Mouse (Mus musculus) MEL (cell line): ENCODE results near the gene Atg2a. TPM values are rescaled to one million over a fixed set of nuclear protein-coding genes. Genes with fewer than 3 reads are reported as not detected.

ENCODE experiments used
- DNase-seq: peaks from one replicate; pipeline ENCODE4 v3.0.0; 2011; ENCODE audit warnings: low read depth, low spot score
- H3K27ac ChIP-seq: 2 replicates; pipeline ENCODE4 v1.5.1; 2012; ENCODE audit warnings: low read depth, mild to moderate bottlenecking, control low read depth, low read length, moderate library complexity; ENCODE audit not compliant: control insufficient read depth
- H3K27me3 ChIP-seq, 2 experiments: fragments of 150-350 bp in 1 of 2; sonication (generic) in 1 of 2; 2 replicates each; pipeline ENCODE4 v1.6.1; 2012; ENCODE audit warnings: low read length in 2 of 2, mild to moderate bottlenecking in 2 of 2, improper control_type of control experiment in 1 of 2, moderate library complexity in 1 of 2; ENCODE audit not compliant: insufficient read depth in 2 of 2, control insufficient read depth in 1 of 2
- H3K36me3 ChIP-seq, 2 experiments: 2 replicates each; pipeline ENCODE4 v1.6.1; 2012 to 2014; ENCODE audit warnings: low read length in 2 of 2, improper control_type of control experiment in 1 of 2, inconsistent platforms in 1 of 2, mild to moderate bottlenecking in 1 of 2; ENCODE audit not compliant: insufficient read depth in 2 of 2, control insufficient read depth in 1 of 2
- H3K4me1 ChIP-seq, 2 experiments: fragments of 150-350 bp in 1 of 2; sonication (generic) in 1 of 2; 2 replicates each; pipeline ENCODE4 v1.6.1; 2012; ENCODE audit warnings: low read length in 2 of 2, improper control_type of control experiment in 1 of 2, mild to moderate bottlenecking in 1 of 2; ENCODE audit not compliant: insufficient read depth in 2 of 2, control insufficient read depth in 1 of 2
- H3K4me3 ChIP-seq, 2 experiments: fragments of 150-350 bp in 1 of 2; sonication (generic) in 1 of 2; 2 replicates each; pipeline ENCODE4 v1.5.1; 2012; ENCODE audit warnings: low read depth in 2 of 2, low read length in 2 of 2, mild to moderate bottlenecking in 2 of 2, moderate library complexity in 2 of 2, control low read depth in 1 of 2, improper control_type of control experiment in 1 of 2; ENCODE audit not compliant: control insufficient read depth in 1 of 2, insufficient read depth in 1 of 2
- H3K79me2 ChIP-seq: 2 replicates; pipeline ENCODE4 v1.6.1; 2012; ENCODE audit warnings: mild to moderate bottlenecking, low read length, moderate library complexity; ENCODE audit not compliant: control insufficient read depth, poor library complexity, insufficient read depth
- H3K9ac ChIP-seq: 2 replicates; pipeline ENCODE4 v1.6.1; 2012; ENCODE audit warnings: low read depth, mild to moderate bottlenecking, control low read depth, low read length, moderate library complexity; ENCODE audit not compliant: control insufficient read depth, poor library complexity, severe bottlenecking
- H3K9me3 ChIP-seq: fragments of 150-350 bp; sonication (generic); replicated peaks from 2 replicates; pipeline ENCODE4 v1.6.1; 2012; ENCODE audit warnings: mild to moderate bottlenecking, low read length, improper control_type of control experiment, moderate library complexity; ENCODE audit not compliant: insufficient read depth
- CTCF ChIP-seq, 3 experiments: IDR thresholded peaks in 2 of 3; conservative IDR thresholded peaks in 1 of 3; 2 replicates each; pipeline ENCODE4 v1.5.1; 2011 to 2012; ENCODE audit warnings: low read length in 3 of 3, low read depth in 2 of 3, mild to moderate bottlenecking in 2 of 3, improper control_type of control experiment in 1 of 3, inconsistent platforms in 1 of 3, mixed read lengths in 1 of 3, moderate library complexity in 1 of 3; ENCODE audit not compliant: control insufficient read depth in 1 of 3, insufficient read depth in 1 of 3, poor library complexity in 1 of 3, severe bottlenecking in 1 of 3
- ELF1 ChIP-seq: IDR thresholded peaks from 2 replicates; pipeline ENCODE4 v1.6.1; 2014; ENCODE audit warnings: low read depth, mild to moderate bottlenecking, inconsistent platforms, low read length, improper control_type of control experiment, moderate library complexity
- EP300 ChIP-seq, 2 experiments: IDR thresholded peaks; 2 replicates each; pipeline ENCODE4 v1.6.1; 2011; ENCODE audit warnings: improper control_type of control experiment in 2 of 2, low read length in 2 of 2, low read depth in 1 of 2, mild to moderate bottlenecking in 1 of 2
- ETS1 ChIP-seq: IDR thresholded peaks from 2 replicates; pipeline ENCODE4 v1.6.1; 2012; ENCODE audit warnings: low read depth, mild to moderate bottlenecking, inconsistent platforms, low read length, improper control_type of control experiment, moderate library complexity
- GABPA ChIP-seq: IDR thresholded peaks from 2 replicates; pipeline ENCODE4 v1.6.1; 2012; ENCODE audit warnings: low read depth, mild to moderate bottlenecking, inconsistent platforms, low read length, improper control_type of control experiment, moderate library complexity
- HCFC1 ChIP-seq: IDR thresholded peaks from 2 replicates; pipeline ENCODE4 v1.6.1; 2012; ENCODE audit warnings: low read depth, mild to moderate bottlenecking, inconsistent platforms, low read length, improper control_type of control experiment, moderate library complexity
- JUND ChIP-seq: IDR thresholded peaks from 2 replicates; pipeline ENCODE4 v1.6.1; 2011; ENCODE audit warnings: low read depth, mild to moderate bottlenecking, improper control_type of control experiment, low read length
- KAT2A ChIP-seq: conservative IDR thresholded peaks from 2 replicates; pipeline ENCODE4 v1.6.1; 2012; ENCODE audit warnings: low read depth, low read length, improper control_type of control experiment, inconsistent platforms
- MEF2A ChIP-seq: IDR thresholded peaks from 2 replicates; pipeline ENCODE4 v1.6.1; 2014; ENCODE audit warnings: low read depth, mild to moderate bottlenecking, inconsistent platforms, low read length, improper control_type of control experiment; ENCODE audit not compliant: poor library complexity, insufficient replicate concordance, severe bottlenecking; ENCODE audit errors: extremely low read depth
- MYB ChIP-seq: IDR thresholded peaks from 2 replicates; pipeline ENCODE4 v1.6.1; 2011; ENCODE audit warnings: mild to moderate bottlenecking, low read depth, low read length, improper control_type of control experiment
- MYC ChIP-seq: IDR thresholded peaks from 2 replicates; pipeline ENCODE4 v1.6.1; 2011; ENCODE audit warnings: low read depth, mild to moderate bottlenecking, low read length, improper control_type of control experiment, moderate library complexity
- NELFE ChIP-seq: IDR thresholded peaks from 2 replicates; pipeline ENCODE4 v1.6.1; 2011; ENCODE audit warnings: low read depth, low read length, improper control_type of control experiment
- NRF1 ChIP-seq: IDR thresholded peaks from 2 replicates; pipeline ENCODE4 v1.6.1; 2014; ENCODE audit warnings: low read depth, mild to moderate bottlenecking, inconsistent platforms, low read length, improper control_type of control experiment, moderate library complexity; ENCODE audit not compliant: poor library complexity, insufficient read depth, severe bottlenecking
- POLR2A ChIP-seq, 2 experiments: IDR thresholded peaks; 2 replicates each; pipeline ENCODE4 v1.6.1; 2011 to 2012; ENCODE audit warnings: low read length in 2 of 2, mild to moderate bottlenecking in 2 of 2, control low read depth in 1 of 2, improper control_type of control experiment in 1 of 2, low read depth in 1 of 2, moderate library complexity in 1 of 2; ENCODE audit not compliant: control insufficient read depth in 1 of 2, insufficient read depth in 1 of 2, poor library complexity in 1 of 2
- POLR2AphosphoS2 ChIP-seq: IDR thresholded peaks from 2 replicates; pipeline ENCODE4 v1.6.1; 2011; ENCODE audit warnings: low read length, improper control_type of control experiment
- RCOR1 ChIP-seq: IDR thresholded peaks from 2 replicates; pipeline ENCODE4 v1.6.1; 2012; ENCODE audit warnings: low read depth, mild to moderate bottlenecking, inconsistent platforms, low read length, improper control_type of control experiment
- TBP ChIP-seq: IDR thresholded peaks from 2 replicates; pipeline ENCODE4 v1.8.0; 2011; ENCODE audit warnings: low read depth, low read length, improper control_type of control experiment
- UBTF ChIP-seq: IDR thresholded peaks from 2 replicates; pipeline ENCODE4 v1.6.1; 2012; ENCODE audit warnings: low read depth, mild to moderate bottlenecking, inconsistent platforms, low read length, improper control_type of control experiment, moderate library complexity, borderline replicate concordance; ENCODE audit not compliant: insufficient read depth
- ZC3H11A ChIP-seq: IDR thresholded peaks from 2 replicates; pipeline ENCODE4 v1.6.1; 2012; ENCODE audit warnings: low read depth, mild to moderate bottlenecking, inconsistent platforms, low read length, improper control_type of control experiment
- ZKSCAN1 ChIP-seq: IDR thresholded peaks from 2 replicates; pipeline ENCODE4 v1.6.1; 2012; ENCODE audit warnings: low read depth, mild to moderate bottlenecking, inconsistent platforms, low read length, improper control_type of control experiment, moderate library complexity
- ZMIZ1 ChIP-seq: IDR thresholded peaks from 2 replicates; pipeline ENCODE4 v1.6.1; 2012; ENCODE audit warnings: low read depth, mild to moderate bottlenecking, inconsistent platforms, low read length, improper control_type of control experiment, moderate library complexity
- polyA plus RNA-seq, 2 experiments: library from polyadenylated mRNA; stranded (reverse) in 1 of 2; unstranded in 1 of 2; fragments of >175 nt in 1 of 2; fragments of >200 nt in 1 of 2; gene quantifications; 2 replicates each; pipeline versions ENCODE4 v1.2.1 to v1.2.4; 2012; ENCODE audit warnings: low replicate concordance in 2 of 2, low read depth in 1 of 2; ENCODE audit not compliant: insufficient read length in 2 of 2, insufficient read depth in 1 of 2, missing spikeins in 1 of 2
- total RNA-seq: library from RNA; depleted of rRNA; stranded (reverse); fragments of 300-350 nt; gene quantifications from 2 replicates; pipeline ENCODE4 v1.2.3, GENCODE M21; 2012

Gene Atg2a
- total and polyA plus RNA-seq, 3 experiments: 7.9 to 21.7 TPM; not detected in 1

- Histone ChIP-seq H3K27ac (no peak overlapping the region), H3K36me3 (peaks cover 0 to 2% of the 10 kb centered on the region in 2 experiments; a peak in 2 of 4 replicates), H3K4me1 (peaks cover 0 to 7% of the 10 kb centered on the region in 2 experiments; a peak in 3 of 4 replicates), H3K9ac (no peak overlapping the region), H3K9me3 (no peaks in the 10 kb centered on the region), H3K79me2 (peaks cover 17% of the 10 kb centered on the region), H3K27me3 (no peaks in the 10 kb centered on the region), H3K4me3 (no peak overlapping the region)
- no peak for DNase-seq
- TF ChIP-seq EP300 (IDR thresholded peaks at IDR 0.05; ENCODE audit: low read depth in 1 of 2, low read length in 2 of 2): no peak
- TF ChIP-seq ZC3H11A: no peak
- no peak for TF ChIP-seq HCFC1
- TF ChIP-seq NRF1: no peak
- TF ChIP-seq KAT2A: no peak
- TF ChIP-seq TBP: no peak
- no peak for TF ChIP-seq MEF2A
- no peak for TF ChIP-seq RCOR1
Observed at GRCm38 (mm10) chr19:6272738-6273137, 31.3 kb downstream of the Atg2a start.

- DNase-seq: no peak
- Histone ChIP-seq H3K9ac (no peak overlapping the region), H3K9me3 (no peaks in the 10 kb centered on the region), H3K27ac (no peak overlapping the region), H3K4me1 (peaks cover 4 to 16% of the 10 kb centered on the region in 2 experiments), H3K27me3 (no peaks in the 10 kb centered on the region), H3K36me3 (peaks cover 0 to 8% of the 10 kb centered on the region in 2 experiments; a peak in 2 of 4 replicates), H3K4me3 (no peak overlapping the region), H3K79me2 (peaks cover 24% of the 10 kb centered on the region)
- TF ChIP-seq NELFE (no peak), POLR2A (IDR thresholded peaks at IDR 0.05; ENCODE audit: control insufficient read depth in 1 of 2, insufficient read depth in 1 of 2, low read depth in 1 of 2, low read length in 2 of 2, poor library complexity in 1 of 2) (no peak), RCOR1 (no peak), ZKSCAN1 (no peak), GABPA (no peak), CTCF (IDR thresholded peaks at IDR 0.05 in 2 of 3, conservative IDR thresholded peaks at IDR 0.05 in 1 of 3; ENCODE audit: control insufficient read depth in 1 of 3, insufficient read depth in 1 of 3, low read depth in 2 of 3, low read length in 3 of 3, poor library complexity in 1 of 3, severe bottlenecking in 1 of 3) (no peak), ETS1 (no peak), ZMIZ1 (no peak), ZC3H11A (no peak), MYB (no peak), KAT2A (no peak), ELF1 (no peak), JUND (no peak), MYC (no peak), UBTF (no peak), POLR2AphosphoS2 (no peak)
Observed at GRCm38 (mm10) chr19:6273592-6273991, 32.1 kb downstream of the Atg2a start.
